Mouse (Mus musculus) forelimb bud, embryonic 11.5 days (tissue): Measurements from ENCODE around the gene Lrrc47.

Experiments used
- DNase-seq: peaks from one replicate; pipeline ENCODE4 v3.0.0-alpha.2; 2012; ENCODE audit warnings: low read depth, low spot score

Lrrc47 gene

DNA sequence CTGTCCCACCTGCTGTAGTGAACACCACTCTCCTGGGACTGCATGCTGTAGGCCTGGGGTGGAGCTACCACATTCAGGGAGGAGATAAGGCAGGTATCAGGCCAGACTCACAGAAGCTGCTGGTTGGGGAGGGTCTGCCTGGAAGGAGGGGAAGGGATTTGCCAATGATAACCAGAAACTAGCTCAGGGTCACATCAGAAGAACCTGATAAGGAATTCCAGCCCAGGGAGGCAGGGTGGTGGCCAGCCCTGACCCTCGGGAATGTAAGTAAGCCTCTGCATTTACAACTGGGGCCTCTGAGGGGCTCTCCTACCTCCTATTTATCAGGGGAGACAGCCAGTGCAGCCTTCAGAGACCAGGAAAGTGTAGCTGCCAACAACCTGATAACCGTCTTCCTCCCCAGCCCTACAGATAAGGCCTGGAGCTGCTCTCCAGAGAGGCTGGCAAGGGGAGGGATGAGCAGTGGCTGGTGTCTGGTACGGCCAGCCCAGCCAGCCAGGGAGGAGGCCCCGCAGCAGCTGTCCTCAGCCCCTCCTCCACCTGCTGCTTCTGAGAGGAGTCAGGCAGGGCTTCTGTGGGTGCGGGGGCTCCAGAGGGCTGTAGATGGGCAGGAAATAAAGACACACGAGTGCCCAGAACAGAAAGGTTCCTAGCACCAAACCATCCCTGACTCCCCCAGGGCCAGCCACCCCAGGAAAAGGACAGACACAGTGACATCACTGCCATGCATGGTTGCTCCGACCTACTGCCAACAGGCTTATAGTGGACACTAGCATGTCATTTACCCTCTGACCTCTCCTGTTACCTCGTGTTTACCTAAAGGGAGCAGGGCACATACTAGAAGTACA is 12.4 kb downstream of the Lrrc47 start:
- DNase-seq, result no peak

DNA sequence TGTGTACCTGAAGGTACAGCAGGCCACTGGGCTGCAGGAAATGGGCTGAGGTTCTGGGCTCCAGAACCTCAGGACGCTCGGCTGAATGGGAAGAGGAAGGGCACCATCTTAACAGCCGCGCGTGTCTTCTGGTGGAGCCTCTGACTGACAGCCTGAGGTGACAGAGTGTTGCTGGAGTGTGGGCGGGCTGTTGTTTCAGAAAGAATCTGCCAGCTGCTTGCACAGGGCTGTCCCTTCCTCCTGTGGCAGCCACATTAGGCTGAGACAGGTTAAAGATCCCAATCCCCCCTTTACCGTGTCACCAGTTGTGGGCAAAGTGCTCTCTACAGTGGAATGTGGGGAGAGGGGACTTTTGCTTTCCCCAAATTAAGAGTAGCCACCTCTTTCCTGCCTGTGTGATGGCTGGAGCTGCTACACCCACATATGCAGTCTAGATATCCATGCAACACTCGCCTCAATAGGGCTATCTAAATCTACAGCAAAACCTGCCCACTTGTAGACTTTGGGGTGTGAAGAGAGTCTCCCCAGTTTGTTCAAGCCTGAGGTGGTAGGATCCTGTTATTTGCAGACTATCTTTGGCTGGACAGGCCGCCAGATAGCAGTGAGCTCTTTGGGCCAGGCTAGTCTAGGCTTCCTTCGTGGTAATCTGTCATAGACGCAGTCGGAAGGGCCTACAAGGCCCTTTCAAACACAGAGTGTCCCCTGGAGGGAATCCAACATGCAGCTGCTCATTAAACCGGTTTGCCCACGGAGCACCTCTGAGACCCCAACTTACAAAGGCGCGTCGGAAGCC is 13.4 kb downstream of the Lrrc47 start:
- no peak for DNase-seq

GRCm38 (mm10) chr4:154025641-154026440 is 14.3 kb downstream of the Lrrc47 start, which contains the start of gene Smim1:
Gene Smim1, minus strand, starts transcription at chr4:154026230.
- peak; percentile 62 for DNase-seq

DNA sequence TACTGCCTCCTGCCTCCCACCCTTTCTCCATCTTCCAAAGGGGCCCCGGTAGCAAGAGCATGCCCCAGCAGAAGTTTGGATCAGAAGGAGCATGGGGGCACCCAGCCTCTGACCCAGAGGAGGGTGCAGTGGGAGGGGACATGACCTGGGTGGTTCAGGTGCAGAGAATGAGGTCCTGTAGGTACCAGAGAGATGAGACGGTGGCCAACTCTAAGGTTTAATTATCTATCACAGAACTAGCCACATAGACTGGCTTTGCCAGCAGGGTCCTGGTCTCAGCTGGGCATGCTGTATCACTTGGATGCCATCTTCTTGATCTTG is 14.9 kb downstream of the Lrrc47 start:
- DNase-seq, result no peak

DNA sequence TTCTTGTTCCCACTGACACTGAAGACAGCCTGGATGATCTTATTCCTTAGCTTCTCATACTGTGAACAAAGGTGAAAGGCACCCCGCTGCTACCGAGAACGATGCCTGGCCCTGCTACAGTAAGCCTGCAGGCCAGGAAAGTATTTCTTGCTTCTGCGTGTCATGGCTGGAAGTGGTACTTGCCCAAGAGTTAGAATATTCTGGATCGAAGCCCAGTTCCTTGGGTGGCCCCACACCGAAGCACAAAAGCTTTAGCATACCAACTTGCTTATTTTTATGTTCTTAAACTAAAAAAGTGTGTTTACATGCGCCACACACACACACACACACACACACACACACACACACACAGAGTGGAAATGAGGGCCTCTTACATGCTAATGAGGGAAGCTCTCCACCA is 16.5 kb downstream of the Lrrc47 start:
- no peak for DNase-seq

DNA sequence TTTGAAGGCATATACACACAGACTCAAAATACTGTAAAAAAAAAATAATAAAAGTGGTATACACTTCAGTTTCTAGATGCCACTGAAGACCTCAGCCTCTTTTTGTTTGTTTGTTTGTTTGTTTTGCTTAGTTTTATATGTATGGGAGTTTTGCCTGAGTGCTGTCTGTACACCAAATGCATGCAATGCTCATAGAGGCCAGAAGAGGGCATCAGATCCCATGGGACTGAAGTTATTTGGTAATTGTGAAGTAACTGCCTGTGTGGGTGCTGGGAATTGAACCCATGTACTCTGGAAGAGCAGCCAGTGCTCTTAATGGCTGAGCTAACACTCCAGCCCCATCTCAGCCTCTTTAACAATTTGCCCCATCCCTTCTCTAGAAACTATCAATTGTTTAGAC is 17.1 kb downstream of the Lrrc47 start:
- no peak for DNase-seq

GRCm38 (mm10) chr4:154037123-154037522 is 25.6 kb downstream of the Lrrc47 start:
- no peak for DNase-seq

- no peak for DNase-seq
These were observed 31.0 kb downstream of the Lrrc47 start, which contains the start of gene Ccdc27 for GRCm38 (mm10) chr4:154042577-154042976. Gene Ccdc27, minus strand, starts transcription at chr4:154042677.

DNA sequence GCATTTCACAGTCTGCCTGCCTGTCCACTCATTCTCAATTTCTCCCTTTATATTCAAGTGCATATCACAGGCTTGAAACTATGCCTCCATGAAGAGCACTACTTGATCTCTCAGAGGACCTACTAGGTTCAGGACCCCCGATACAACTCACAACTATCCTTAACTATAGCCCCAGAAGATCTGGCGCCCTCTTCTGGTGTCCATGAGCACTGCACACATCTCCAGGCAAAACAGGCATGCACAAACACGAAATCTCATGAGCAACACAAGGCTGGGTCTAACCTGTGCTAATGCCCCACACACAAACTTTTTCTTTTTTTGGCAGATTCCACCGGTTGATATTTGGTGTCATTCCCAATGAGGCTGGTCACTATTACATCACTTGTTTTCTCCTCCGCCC is 34.3 kb downstream of the Lrrc47 start:
- no peak for DNase-seq

- no peak for DNase-seq
These were observed 39.9 kb downstream of the Lrrc47 start for GRCm38 (mm10) chr4:154051401-154051800.

DNA sequence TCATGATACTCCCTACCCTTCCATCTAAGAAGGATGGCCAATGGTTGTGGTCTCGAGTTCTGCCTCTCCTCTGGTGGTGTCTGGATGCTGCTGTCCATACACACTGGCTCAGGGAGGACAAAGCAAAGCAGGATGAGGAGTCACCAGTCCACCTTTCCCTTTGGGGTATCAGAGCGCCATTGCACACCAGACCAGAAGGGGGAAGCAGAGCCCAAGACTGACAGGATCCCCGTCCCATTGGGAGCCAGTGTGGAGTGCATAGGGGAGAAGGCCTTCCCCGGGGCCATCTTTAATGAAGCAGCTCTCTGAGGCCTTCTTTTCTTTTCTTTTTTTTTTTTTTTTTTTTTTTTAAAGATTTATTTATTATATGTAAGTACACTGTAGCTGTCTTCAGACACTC is 41.5 kb downstream of the Lrrc47 start:
- DNase-seq, result no peak

GRCm38 (mm10) chr4:154055482-154055881 is 44.0 kb downstream of the Lrrc47 start:
- DNase-seq, result no peak

DNA sequence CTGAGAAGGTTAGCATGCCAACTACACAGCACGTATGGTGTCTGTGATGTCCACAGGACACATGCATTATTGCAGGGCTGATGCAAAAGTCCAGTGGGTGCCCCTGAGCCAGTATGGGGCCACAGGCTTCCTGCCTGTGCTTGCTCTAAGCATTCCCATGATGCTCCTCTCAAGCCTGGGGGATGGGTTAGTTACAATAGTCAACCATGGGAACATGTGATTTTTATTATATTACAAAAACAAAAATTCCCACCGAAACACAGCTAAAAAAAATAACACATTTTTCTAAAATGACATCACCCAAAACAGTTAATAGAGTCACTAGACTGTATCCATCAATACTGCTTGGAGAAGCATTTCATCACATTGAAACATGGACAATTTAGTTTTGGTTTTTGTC is 44.5 kb downstream of the Lrrc47 start:
- no peak for DNase-seq

DNA sequence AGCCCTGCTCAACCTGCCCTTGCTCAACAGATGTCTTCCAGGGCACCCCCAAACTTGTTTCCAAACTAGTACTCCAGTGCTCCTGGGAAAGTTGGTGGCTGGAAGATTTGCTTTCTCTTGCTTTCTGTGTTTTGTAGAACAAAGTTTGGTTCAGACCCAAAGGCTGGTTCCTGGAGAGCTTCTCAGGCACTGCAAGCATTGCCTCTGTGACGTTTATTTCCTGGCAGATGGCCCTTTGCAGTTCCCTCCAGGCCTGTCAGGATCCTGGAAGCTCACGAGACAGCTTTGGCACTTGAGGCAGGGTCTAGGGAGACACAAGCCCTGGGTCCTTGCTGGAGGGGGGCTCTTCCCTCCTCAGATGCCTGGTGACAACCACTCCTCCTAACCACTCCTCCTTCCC is 45.1 kb downstream of the Lrrc47 start:
- DNase-seq, result no peak

DNA sequence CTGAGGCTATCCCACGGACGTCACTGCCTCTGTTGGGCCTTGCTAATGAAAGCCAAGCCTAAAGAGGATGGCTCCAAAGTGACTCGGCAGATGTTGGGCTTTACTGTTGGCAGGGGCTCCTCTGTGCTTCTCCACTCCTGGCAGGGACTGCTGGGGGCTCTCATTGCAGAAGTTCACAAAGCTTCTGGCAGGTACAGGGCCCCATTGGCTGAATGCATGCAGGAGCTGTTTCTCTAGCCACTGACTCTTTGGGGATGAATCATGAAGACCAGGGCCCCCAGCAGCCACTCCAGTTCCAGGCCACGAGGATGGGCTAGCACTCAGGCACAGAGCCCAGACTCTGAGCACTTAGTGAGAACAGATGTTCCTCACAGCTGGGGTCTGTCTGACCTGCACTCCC is 46.2 kb downstream of the Lrrc47 start:
- no peak for DNase-seq

- peak; percentile 41 for DNase-seq
These were observed 53.6 kb downstream of the Lrrc47 start for GRCm38 (mm10) chr4:154064827-154065773.

- peak; percentile 54 for DNase-seq
These were observed 59.4 kb downstream of the Lrrc47 start for GRCm38 (mm10) chr4:154070896-154071295.
